Mouse (Mus musculus): ENCODE results near the gene Scarf1. TPM values are rescaled to one million over a fixed set of nuclear protein-coding genes. Genes with fewer than 3 reads are reported as not detected.

The Scarf1 gene
- total RNA-seq (2023) = 0.21 to 0.23 TPM (median 0.22 TPM) in 3 of 4 replicates, not detected in the other

DNA sequence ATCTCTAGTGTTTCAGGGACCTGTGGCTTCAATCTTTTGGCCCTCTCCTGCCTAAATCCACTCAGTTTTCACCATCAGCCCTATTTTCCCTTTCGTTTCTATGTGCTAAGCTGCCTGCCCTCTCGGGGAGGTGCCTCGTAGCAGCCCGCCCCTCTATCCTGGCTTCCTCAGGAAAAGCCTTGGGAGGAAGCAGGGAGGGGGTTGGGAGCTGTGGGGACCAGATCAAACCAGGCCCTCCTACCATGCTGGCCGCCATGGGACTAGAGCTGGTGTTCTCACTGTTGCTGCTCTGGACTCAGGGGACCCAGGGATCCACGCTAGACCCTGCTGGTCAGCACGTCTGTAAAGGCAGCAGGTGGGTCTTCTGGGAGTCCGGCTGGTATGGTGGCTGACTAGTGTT, at the start of gene Scarf1:
TSS of gene Scarf1 (plus strand) at position 205 of the 400 bp plus-strand sequence.

DNA sequence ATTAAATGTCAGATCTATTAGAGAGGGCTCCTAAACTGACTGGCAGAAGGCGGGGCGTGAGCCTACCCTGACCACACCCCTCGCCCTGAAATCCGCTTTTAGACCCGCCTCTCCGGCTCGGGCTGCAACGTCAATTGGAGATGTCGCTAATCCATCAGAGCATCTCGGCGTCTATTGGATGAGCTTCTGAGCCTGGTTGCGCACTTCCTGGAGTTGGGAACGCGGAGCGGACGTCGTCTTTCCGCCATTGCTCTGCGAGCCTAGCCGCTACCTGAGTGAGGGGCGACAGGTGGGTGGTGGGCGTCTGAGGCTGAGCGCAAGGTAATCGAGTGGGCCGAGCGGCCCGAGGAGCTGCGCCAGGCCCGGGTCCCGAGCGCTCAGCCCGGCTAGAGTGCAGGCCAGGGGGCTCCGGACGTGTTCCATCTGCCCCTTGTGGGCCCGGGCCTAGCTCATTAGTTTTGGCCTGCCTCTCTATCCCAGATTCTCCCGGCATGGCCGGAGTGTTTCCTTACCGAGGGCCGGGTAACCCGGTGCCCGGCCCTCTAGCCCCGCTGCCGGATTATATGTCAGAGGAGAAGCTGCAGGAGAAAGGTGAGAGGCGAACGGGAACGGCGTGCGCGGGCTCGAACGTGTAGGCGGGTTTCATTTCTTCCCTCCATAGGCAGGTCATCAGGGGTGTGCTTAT, 26.6 kb upstream of the Scarf1 start, which contains the start of gene Prpf8:
TSS of gene Prpf8 (plus strand) at position 216 of the 685 bp plus-strand sequence.

GRCm38 (mm10) chr11:75509741-75510626, 3.4 kb upstream of the Scarf1 start, which contains the start of gene Rilp:
Gene Rilp (plus strand): TSS chr11:75510094.

GRCm38 (mm10) chr11:75531469-75532242, 18.3 kb downstream of the Scarf1 start, which contains the start of gene Slc43a2:
Gene Slc43a2 (plus strand): TSS chr11:75531694.

Other genes starting within 250 kb of the Scarf1 start
- 106 to 117 TPM (median 108 TPM) in 4 replicates for gene Rpa1, start 165.2 kb upstream of the Scarf1 start, total RNA-seq (2023)
- 13.1 to 17.1 TPM (median 13.8 TPM) in 4 replicates for gene Smyd4, start 165.1 kb upstream of the Scarf1 start, total RNA-seq (2023)
- 0.66 to 1.2 TPM in 2 of 4 replicates, not detected in the others for gene Serpinf1, start 90.8 kb upstream of the Scarf1 start, total RNA-seq (2023)
- 0.52 to 0.94 TPM (median 0.61 TPM) in 3 of 4 replicates, not detected in the other for gene Serpinf2, start 73.9 kb upstream of the Scarf1 start, total RNA-seq (2023)
- gene Wdr81, start 58.8 kb upstream of the Scarf1 start, total RNA-seq (2023) = 46.7 to 50.6 TPM (median 47.5 TPM) in 4 replicates
- gene Tlcd2, start 51.8 kb upstream of the Scarf1 start, total RNA-seq (2023) = 2.5 to 5.0 TPM (median 4.0 TPM) in 4 replicates
- gene Prpf8, start 26.7 kb upstream of the Scarf1 start, total RNA-seq (2023) = 222 to 240 TPM (median 237 TPM) in 4 replicates
- gene Rilp, start 3.4 kb upstream of the Scarf1 start, total RNA-seq (2023) = 0.44 to 0.94 TPM (median 0.85 TPM) in 4 replicates
- gene Slc43a2, start 18.2 kb downstream of the Scarf1 start, total RNA-seq (2023) = 44.9 to 66.8 TPM (median 46.5 TPM) in 4 replicates
- 218 to 240 TPM (median 227 TPM) in 4 replicates for gene Pitpna, start 74.6 kb downstream of the Scarf1 start, total RNA-seq (2023)
- 105 to 118 TPM (median 111 TPM) in 4 replicates for gene Inpp5k, start 117.4 kb downstream of the Scarf1 start, total RNA-seq (2023)
- gene Myo1c, start 137.0 kb downstream of the Scarf1 start, total RNA-seq (2023) = 366 to 421 TPM (median 376 TPM) in 4 replicates
- gene Crk, start 165.7 kb downstream of the Scarf1 start, total RNA-seq (2023) = 58.8 to 63.8 TPM (median 62.4 TPM) in 4 replicates
- 209 to 224 TPM (median 217 TPM) in 4 replicates for gene Ywhae, start 219.3 kb downstream of the Scarf1 start, total RNA-seq (2023)